Mouse (Mus musculus) c-Kit-positive CD71-negative TER-119-negative erythroid progenitor cells, embryonic 14.5 days (primary cell): ENCODE results near the gene Slc6a6.

Source experiments
- DNase-seq: peaks from one replicate; pipeline ENCODE4 v3.0.0-alpha.2; 2013; ENCODE audit warnings: low read depth

The Slc6a6 gene

DNA sequence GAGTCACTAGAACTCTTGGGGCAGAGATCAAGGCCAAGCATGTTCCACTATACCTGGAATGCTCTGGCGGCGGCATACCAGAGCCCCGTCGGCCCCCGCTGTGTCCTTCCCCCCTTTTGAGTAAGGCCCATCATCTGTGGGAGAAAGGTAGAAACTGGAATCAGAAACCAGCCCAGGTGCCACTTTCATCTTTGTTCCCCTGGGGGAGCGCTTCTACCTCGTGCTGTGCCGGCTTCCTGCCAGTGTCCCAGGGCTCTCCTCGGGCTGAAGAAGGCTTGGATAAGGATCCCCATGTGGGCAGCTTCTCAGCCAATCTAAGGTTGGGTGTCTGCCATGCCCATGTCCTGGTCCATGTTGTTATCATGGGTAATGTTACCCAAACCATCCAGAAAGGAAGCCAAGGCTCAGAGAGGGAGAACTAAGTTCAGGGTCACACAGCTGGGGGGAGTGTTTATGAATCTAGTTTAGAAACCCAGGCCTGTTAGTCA lies 104.5 kb downstream of the Slc6a6 start:
- DNase-seq: no peak

DNA sequence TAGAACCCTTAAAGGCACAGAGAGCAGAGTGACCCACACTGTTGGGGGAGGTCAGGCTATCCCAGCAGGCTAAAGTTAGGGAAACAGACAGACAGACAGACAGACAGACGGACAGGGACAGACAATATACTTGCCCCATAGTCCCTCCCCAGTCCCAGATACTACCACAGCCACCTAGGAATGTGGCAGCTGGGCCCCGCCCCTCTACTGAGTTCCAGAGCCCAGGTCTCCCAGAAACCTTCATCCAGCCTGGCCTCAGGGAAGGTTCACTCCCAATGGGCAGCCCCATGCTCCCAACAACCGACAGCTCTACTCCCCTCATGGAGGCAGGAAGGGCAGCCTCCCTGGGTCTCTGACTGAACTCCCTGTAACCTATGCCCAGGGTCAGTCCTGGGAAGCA lies 111.8 kb downstream of the Slc6a6 start:
- no peak for DNase-seq

DNA sequence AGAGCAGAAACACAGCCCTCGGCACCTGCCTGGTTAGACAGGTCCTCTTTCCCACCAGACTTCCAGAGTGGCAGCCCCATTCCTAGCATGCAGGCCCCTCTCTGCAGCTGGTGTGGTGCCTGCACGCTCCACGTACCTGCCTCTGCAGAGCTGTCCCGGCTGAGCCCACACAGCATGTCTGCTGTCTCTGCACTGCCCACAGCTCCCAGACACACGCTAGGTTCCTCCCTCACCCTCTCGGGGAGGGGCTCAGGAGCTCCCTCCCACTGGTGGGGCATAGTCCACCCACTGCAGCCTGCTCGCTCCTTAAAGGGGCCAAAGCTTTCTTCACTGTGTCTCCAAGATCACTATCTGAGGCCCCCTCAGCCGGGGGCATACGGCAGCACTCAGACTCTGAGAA lies 112.2 kb downstream of the Slc6a6 start:
- no peak for DNase-seq

DNA sequence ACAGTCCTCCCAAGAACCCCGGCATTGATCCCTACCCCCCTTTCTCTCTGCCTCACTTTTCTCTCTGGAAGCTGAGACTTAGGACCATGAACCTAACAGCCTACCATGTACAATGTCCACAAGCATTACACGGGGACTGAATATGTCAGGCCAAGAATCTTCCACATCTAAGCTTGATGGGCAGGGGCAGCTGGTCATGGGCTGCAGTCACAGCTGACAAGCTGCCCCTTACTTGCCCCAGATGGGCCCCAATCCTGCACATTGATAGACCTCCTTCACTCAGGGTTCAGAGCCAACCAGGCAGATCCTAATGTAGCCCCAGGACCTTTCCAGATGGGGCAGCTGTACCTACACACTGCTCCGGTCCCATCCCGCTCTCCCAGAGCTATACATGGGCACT lies 112.9 kb downstream of the Slc6a6 start:
- no peak for DNase-seq

DNA sequence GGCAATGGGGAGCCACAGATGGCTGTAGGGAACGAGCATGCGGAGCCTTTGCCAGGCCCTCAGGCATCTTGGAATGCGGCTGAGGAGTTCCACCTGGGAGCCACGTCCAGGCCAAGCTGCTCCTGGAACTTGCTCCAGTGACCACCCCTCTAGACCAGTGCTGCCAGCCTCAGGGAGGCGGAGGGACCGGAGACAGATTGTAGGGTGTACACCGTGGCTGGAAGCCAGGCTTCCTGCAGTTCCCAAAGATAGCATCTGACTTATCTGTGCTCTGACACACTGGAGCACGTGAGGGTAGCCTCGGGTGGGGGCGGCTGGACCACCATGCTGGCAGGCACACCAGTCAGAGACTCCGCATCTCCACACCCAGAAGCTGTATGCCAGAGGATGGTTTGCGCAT lies 114.6 kb downstream of the Slc6a6 start:
- DNase-seq: no peak

DNA sequence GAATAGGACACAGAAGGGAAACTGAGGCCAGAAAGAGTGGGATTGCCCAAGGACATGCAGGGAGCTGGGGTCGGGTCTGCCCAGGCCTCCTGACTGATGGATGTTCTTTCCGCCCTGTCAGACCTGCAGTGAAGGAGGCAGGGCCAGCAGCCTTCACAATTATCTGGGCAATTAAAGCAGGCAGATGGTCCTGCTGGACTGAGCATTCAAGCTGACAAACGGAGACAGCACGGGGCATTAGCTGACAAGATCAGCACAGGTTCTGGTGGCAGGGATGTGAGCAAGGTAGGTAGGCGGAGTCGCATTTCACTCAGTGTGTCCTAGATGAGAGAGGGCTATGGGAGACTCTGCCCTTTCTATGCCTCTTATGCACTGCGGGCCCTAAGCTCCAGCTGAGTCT lies 120.3 kb downstream of the Slc6a6 start:
- DNase-seq: no peak

DNA sequence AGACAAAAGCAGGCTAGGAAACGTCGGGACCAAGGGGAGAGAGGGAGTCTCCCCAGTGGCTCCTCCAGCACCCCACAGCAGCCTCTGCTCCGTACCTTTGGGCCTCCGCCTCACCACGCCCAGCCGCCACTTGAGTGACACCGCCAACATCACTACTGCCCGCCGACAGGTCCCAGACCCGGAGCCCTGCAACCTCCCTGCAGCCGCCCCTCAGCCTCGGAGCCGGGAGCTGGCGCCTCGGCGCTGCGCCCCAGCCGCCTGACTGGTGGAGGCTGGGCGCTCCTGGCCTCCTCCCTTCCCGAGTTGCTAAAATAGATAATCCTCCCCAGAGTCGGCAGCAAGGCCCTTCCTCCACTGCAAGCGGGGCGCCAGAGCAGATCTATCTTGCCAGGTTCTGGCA lies 123.3 kb downstream of the Slc6a6 start:
- no peak for DNase-seq

DNA sequence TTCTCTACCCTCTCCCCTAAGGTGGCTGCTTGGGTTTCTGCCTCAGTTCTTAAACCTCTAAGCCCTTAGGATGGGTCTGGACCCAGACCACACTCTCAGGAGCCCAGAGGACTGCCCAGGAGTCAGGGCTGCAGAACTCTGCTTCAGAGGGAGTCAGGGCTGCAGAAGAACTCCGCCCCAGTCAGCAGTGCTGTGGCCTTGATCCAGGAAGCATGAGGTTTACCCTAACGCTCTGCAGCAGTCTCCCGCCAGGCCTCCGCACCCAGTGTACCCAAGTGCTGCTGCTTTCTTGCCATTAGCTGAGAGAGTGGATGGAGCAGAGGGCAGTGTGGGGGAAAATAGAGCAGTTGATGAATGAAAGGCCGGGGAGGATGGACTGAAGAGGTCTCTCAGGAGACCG lies 124.2 kb downstream of the Slc6a6 start:
- DNase-seq: no peak
